Mouse (Mus musculus) forebrain, embryonic 15.5 days (tissue): ENCODE measurements around the gene Cdc25a. TPM values are rescaled to one million over a fixed set of nuclear protein-coding genes. Genes with fewer than 3 reads are reported as not detected.

Experiments
- microRNA-seq: library from miRNA; unstranded; fragments of <30 nt; microRNA quantifications from one replicate; pipeline ENCODE4, GENCODE M21; 2016
- polyA plus RNA-seq: library from polyadenylated mRNA; unstranded; fragments of >200 nt; fragmentation: Nextera tagmentation; extraction: Ambion mirVana; gene quantifications from 2 replicates; pipeline ENCODE4 v1.2.1, GENCODE M21; 2015

Gene Cdc25a
- polyA plus RNA-seq, 1 experiment from 2014 or later: 22.7 TPM

Small RNA genes within 50 kb of the gene (microRNA-seq; reads per million reads assigned to microRNA genes)
- gene Mir7089: 1.1 reads per million

Other genes with a start within 250 kb of the Cdc25a start
- gene Fbxw24, start 249.5 kb upstream of the Cdc25a start, polyA plus RNA-seq: not detected in 2 replicates
- not detected in 2 replicates for gene Fbxw25, start 210.9 kb upstream of the Cdc25a start, polyA plus RNA-seq
- gene Fbxw18, start 172.9 kb upstream of the Cdc25a start, polyA plus RNA-seq: not detected in 2 replicates
- gene Fbxw26, start 129.5 kb upstream of the Cdc25a start, polyA plus RNA-seq: not detected in 2 replicates
- gene Fbxw27, start 84.9 kb upstream of the Cdc25a start, polyA plus RNA-seq: 0.14 TPM in 1 of 2 replicates, not detected in the other
- gene Spink8, start 63.3 kb upstream of the Cdc25a start, polyA plus RNA-seq: not detected in 2 replicates
- gene Nme6, start 42.8 kb upstream of the Cdc25a start, polyA plus RNA-seq: 55.7 and 60.6 TPM in 2 replicates
- 0.47 and 0.60 TPM in 2 replicates for gene Camp, start 26.0 kb upstream of the Cdc25a start, polyA plus RNA-seq
- gene Map4, start 55.9 kb downstream of the Cdc25a start, polyA plus RNA-seq: 117 and 119 TPM in 2 replicates
- 154 and 156 TPM in 2 replicates for gene Smarcc1, start 242.1 kb downstream of the Cdc25a start, polyA plus RNA-seq
- 211 and 214 TPM in 2 replicates for gene Dhx30, start 242.3 kb downstream of the Cdc25a start, polyA plus RNA-seq